Mouse (Mus musculus) kidney, adult 2 months (tissue): Measurements from ENCODE around the gene Srsf7. TPM values are rescaled to one million over a fixed set of nuclear protein-coding genes. Genes with fewer than 3 reads are reported as not detected.
"Not testable (repeated sequence)": the region's sequence is repeated elsewhere in the genome, so short reads cannot be mapped to it uniquely, and the experiment has no call there.

Experiments used
- DNase-seq: peaks from one replicate; pipeline ENCODE4 v3.0.0; 2021
- H3K27ac ChIP-seq: fragments of 200-500 bp; 2 replicates; pipeline ENCODE4 v1.5.1; 2012; ENCODE audit warnings: low read depth, low read length, control low read depth, inconsistent platforms; ENCODE audit not compliant: insufficient read depth
- H3K27me3 ChIP-seq: fragments of 200-500 bp; replicated peaks from 2 replicates; pipeline ENCODE4 v1.6.1; 2012; ENCODE audit warnings: mild to moderate bottlenecking, moderate library complexity, low read length, inconsistent platforms; ENCODE audit not compliant: control insufficient read depth, insufficient read depth
- H3K36me3 ChIP-seq: fragments of 200-500 bp; 2 replicates; pipeline ENCODE4 v1.6.1; 2012; ENCODE audit warnings: mild to moderate bottlenecking, moderate library complexity, low read length, inconsistent platforms; ENCODE audit not compliant: control insufficient read depth, insufficient read depth
- H3K4me1 ChIP-seq: fragments of 200-500 bp; 2 replicates; pipeline ENCODE4 v1.6.1; 2011; ENCODE audit warnings: low read length; ENCODE audit not compliant: control insufficient read depth, insufficient read depth
- H3K4me3 ChIP-seq: fragments of 200-500 bp; 2 replicates; pipeline ENCODE4 v1.5.1; 2011; ENCODE audit warnings: mild to moderate bottlenecking, low read depth, low read length, control low read depth; ENCODE audit not compliant: insufficient read depth
- CTCF ChIP-seq: fragments of 200-500 bp; conservative IDR thresholded peaks from 2 replicates; pipeline ENCODE4 v1.5.1; 2011; ENCODE audit warnings: low read depth, mild to moderate bottlenecking, control low read depth, low read length, moderate library complexity, mixed read lengths; ENCODE audit not compliant: insufficient read depth, insufficient read length
- POLR2A ChIP-seq: fragments of 200-500 bp; IDR thresholded peaks from one replicate; pipeline ENCODE4 v1.6.1; 2011; ENCODE audit warnings: low read depth, low read length, control low read depth
- WGBS: fragments of 180-500 bp; shearing (Covaris S2); methylation state at CpG from one replicate; pipeline ENCODE4 v1.1.7; 2018; 5-methylcytosine and 5-hydroxymethylcytosine counted together
- polyA plus RNA-seq: library from polyadenylated mRNA; depleted of rRNA; stranded (reverse); fragments of >200 nt; gene quantifications from 2 replicates; pipeline ENCODE4 v1.2.3, GENCODE M21; 2012

Srsf7 gene
- polyA plus RNA-seq, 1 experiment = 34.3 TPM

DNA sequence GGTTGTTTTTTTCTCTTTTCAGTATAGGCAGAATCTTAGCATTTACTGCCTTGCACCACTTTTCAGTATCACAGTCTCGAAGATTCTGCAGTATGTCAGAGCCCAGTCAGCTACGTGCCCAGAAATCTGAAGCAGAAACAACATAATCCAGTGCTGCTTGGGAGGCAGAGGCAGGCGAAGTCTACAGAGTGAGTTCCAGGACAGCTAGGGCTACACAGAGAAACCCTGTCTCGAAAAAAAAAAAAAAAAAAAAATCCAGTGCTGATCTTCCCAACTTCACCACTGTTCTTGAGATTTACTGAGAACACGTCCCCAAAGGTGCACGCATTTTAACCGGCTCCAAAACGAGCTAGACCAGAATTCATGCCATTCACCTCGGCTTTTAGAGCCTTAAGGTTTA lies 16.7 kb upstream of the Srsf7 start:
- DNase-seq = no peak
- H3K4me3 ChIP-seq = peak overlapping the region; percentile 56
- H3K27ac ChIP-seq = peak overlapping the region; percentile 72; the same call in 1 of the 2 replicates
- no peaks in the 10 kb centered on the region for H3K27me3 ChIP-seq
- TF ChIP-seq CTCF = no peak
- no peak for TF ChIP-seq POLR2A
- H3K4me1 ChIP-seq = peaks cover 2% of the 10 kb centered on the region; the same call in 1 of the 2 replicates
- H3K36me3 ChIP-seq = no peaks in the 10 kb centered on the region
- 5% methylated on average over 9 of the region's 9 CpGs for WGBS

DNA sequence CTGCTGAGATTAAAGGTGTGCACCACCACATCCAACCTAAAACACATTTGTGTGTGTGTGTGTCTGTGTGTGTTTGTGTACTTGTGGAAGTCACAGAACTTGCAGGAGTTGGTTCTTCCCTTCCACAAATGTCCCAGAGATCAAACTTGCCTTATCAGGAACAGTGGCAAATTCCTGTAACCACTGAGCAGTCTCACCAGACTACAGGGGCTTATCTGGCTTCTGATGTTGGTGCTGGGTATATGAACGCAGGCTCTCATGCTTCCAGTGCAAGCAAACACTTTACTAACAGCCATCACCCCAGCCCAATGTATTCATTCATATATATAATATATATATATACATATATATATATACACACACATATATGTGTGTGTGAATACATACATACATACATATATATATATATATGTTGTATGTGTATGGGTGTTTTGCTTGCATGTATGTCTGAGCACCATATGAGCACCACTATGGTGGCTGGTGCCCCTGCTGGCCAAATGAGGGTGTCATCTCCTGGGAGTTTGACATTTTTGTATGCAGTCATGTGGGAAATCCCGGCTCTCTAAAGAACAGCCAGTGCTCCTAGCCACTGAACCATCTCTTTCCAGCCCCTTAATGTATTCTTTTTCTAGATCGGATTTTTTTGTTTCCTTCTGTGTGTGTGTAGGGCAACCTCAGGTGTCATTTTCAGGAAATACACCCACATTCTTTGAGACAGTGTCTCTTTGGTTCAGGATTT lies 15.0 kb upstream of the Srsf7 start:
- no peaks in the 10 kb centered on the region for H3K27me3 ChIP-seq
- no peak overlapping the region for H3K4me3 ChIP-seq
- no peaks in the 10 kb centered on the region for H3K36me3 ChIP-seq
- peaks cover 2% of the 10 kb centered on the region; the same call in 1 of the 2 replicates for H3K4me1 ChIP-seq
- TF ChIP-seq CTCF (peak; percentile 34; the same call in 1 of the 2 replicates), POLR2A (no peak)
- H3K27ac ChIP-seq = no peak overlapping the region
- DNase-seq = peak; percentile 32
- WGBS = 36% methylated on average over 3 of the region's 3 CpGs

DNA sequence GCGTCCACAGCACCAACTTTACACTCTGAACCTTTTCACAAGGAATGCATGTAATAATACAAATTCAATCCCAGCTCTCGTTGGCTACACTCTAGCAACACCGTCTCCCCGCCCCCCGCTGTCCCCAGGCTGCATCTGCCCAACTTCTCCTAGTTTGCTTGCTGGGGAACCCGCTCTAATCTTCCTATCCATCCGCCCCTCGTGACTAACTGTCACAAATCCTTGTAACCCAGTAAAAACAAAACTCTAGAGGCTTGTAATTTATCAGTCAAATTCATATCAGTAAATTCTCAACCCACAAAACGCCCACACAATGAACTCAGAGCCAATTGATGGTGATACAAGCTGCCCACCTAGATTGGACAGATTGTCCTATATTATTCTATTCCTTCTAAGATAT lies 14.1 kb upstream of the Srsf7 start:
- no peak for TF ChIP-seq CTCF
- TF ChIP-seq POLR2A = no peak
- 74% methylated on average over 9 of the region's 9 CpGs for WGBS
- no peak overlapping the region for H3K27ac ChIP-seq
- no peaks in the 10 kb centered on the region for H3K27me3 ChIP-seq
- DNase-seq = no peak
- H3K4me1 ChIP-seq = peaks cover 2% of the 10 kb centered on the region; the same call in 1 of the 2 replicates
- H3K4me3 ChIP-seq = no peak overlapping the region
- no peaks in the 10 kb centered on the region for H3K36me3 ChIP-seq

DNA sequence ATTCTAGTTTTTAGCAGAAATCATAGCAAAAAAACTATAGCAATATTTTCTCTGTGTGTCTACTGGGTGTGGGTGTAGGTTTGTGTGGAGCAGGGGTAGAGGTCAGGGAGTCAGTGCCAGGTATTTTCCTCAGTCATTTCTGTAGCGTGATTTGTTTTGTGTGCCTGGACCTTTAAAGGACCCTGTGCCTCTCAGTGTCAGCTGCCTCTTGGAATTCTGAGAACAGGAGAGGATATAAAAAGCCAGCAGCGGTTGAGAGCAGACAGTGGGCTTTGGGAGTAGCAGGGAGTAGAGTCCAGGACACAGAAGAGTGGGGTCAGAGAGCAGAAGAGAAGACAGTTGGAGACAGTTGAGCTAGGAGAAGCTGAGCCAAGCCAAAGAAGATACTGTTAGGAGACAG lies 13.0 kb upstream of the Srsf7 start:
- H3K27ac ChIP-seq = no peak overlapping the region
- no peaks in the 10 kb centered on the region for H3K27me3 ChIP-seq
- 47% methylated on average over 2 of the region's 2 CpGs for WGBS
- H3K4me1 ChIP-seq = peaks cover 2% of the 10 kb centered on the region; the same call in 1 of the 2 replicates
- H3K36me3 ChIP-seq = no peaks in the 10 kb centered on the region
- no peak for TF ChIP-seq CTCF
- TF ChIP-seq POLR2A = no peak
- DNase-seq = no peak
- H3K4me3 ChIP-seq = no peak overlapping the region

DNA sequence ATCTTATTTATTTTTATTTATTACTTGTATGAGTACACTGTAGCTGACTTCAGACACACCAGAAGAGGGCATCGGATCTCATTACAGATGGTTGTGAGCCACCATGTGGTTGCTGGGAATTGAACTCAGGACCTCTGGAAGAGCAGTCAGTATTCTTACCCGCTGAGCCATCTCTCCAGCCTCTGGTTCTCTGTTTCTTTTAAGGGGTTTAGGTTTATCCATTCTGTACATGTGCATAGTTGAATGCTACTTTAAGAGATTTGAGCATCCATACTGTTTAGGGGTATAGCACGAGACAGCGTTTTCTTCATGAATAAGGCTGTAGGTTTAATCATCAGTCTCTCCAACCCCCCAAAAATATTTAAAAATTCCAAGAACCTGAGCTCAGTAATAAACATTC lies 6.9 kb upstream of the Srsf7 start:
- WGBS = 98% methylated on average over 4 of the region's 4 CpGs

DNA sequence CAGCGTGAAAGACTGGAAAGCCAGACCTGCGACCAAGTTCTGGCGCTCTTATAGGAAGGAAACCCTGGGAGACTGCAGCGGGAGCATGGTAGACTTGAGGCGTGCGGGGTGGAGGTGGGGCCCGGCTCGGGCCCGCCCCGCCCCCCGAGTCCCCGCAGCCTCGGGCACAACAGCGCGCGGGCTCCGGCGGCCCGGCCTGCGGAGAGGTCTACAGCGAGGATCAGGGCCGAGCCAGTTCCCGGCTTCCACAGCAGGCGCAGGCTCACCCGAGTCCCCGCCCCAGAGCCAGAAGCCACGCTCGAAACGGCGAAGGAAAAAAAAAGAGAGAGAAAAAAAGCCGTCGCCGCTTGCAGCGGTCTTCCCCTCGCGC lies 821 bp downstream of the Srsf7 start:
- Histone ChIP-seq H3K4me3 (peak overlapping the region; percentile 76), H3K27ac (peak overlapping the region; percentile 63; the same call in 1 of the 2 replicates), H3K27me3 (no peaks in the 10 kb centered on the region), H3K36me3 (peaks cover 11% of the 10 kb centered on the region), H3K4me1 (peaks cover 3% of the 10 kb centered on the region; the same call in 1 of the 2 replicates)
- TF ChIP-seq CTCF (no peak), POLR2A (no peak)
- no peak for DNase-seq
- under 1% methylated on average over 36 of the region's 36 CpGs for WGBS

More for the DNA sequence above, 6.9 kb upstream of the Srsf7 start:
- H3K4me3 ChIP-seq, H3K4me1 ChIP-seq, H3K27me3 ChIP-seq, H3K36me3 ChIP-seq, H3K27ac ChIP-seq, DNase-seq: not testable (repeated sequence)

DNA sequence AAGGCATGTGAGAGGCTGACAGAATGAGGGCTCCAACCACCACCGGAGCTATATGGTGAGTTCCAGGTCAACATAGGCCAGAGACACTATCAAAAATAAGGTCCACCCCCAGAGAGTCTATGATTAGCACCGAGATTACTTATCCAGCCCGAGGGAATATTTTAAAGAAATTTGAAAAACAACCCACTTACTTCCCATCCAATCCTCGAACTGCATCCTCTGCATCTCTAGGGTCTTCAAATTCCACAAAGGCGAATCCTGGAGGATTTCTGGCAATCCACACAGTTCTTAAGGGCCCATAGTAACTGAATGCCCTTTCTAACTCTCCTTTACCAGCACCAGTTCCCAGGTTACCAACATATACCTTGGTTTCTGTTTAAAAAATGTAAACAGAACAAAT lies 1.4 kb downstream of the Srsf7 start:
- WGBS = 3% methylated on average over 5 of the region's 5 CpGs
- peaks cover 3% of the 10 kb centered on the region; the same call in 1 of the 2 replicates for H3K4me1 ChIP-seq
- peaks cover 11% of the 10 kb centered on the region for H3K36me3 ChIP-seq
- no peaks in the 10 kb centered on the region for H3K27me3 ChIP-seq
- H3K27ac ChIP-seq = no peak overlapping the region
- DNase-seq = no peak
- H3K4me3 ChIP-seq = peak overlapping the region; percentile 76; the same call in 1 of the 2 replicates
- TF ChIP-seq POLR2A = no peak
- no peak for TF ChIP-seq CTCF
